Mouse (Mus musculus) gastrocnemius, postnatal 36 days (tissue): ENCODE measurements at regions not wholly inside any gene's neighbourhood (a gene's known extent, or its start where the extent isn't known, plus 50 kb on each side); places are given as distances from the start of the nearest gene placed in this dataset.
"Not testable (repeated sequence)": the region's sequence is repeated elsewhere in the genome, so short reads cannot be mapped to it uniquely, and the experiment has no call there.

Experiments
- DNase-seq, 2 experiments: peaks; one replicate each; pipeline ENCODE4 v3.0.0; 2022
- intact Hi-C: fragments of 180-260 bp; cut with DNase I; formaldehyde crosslinking; loops from one replicate; pipeline ENCODE4 v1.15.1; 2025

GRCm38 (mm10) chr13:69129056-69129620 is 129.8 kb upstream of the Adcy2 start:
- no peak for DNase-seq
- intact Hi-C loops = no loop called here

- intact Hi-C loops = no loop called here
- DNase-seq = no peak
These were observed 128.2 kb upstream of the Adcy2 start for GRCm38 (mm10) chr13:69127522-69127921.

- intact Hi-C loops = not testable (repeated sequence)
These were observed 119.4 kb upstream of the Adcy2 start for GRCm38 (mm10) chr13:69118743-69119142.

DNA sequence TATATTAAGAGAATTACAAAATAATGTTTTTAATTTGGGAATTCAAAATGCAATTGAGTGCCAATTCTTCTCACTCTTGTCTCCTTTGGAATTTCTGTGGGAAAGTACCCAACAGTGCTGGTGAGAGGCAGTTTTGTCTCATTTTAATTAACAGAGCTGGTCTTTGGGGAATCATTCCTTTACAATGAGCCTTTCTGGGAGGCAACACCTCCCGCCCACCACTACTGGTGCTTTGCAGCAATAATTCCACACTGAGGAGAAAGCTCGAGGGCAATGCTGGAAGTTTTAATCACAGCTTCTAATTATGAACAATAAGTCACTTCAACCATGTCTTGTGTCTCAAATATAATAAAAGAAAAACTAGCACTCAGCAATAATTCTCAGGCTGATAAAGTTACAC is 109.8 kb upstream of the Adcy2 start:
- no peak for DNase-seq
- intact Hi-C loops = no loop called here

More at GRCm38 (mm10) chr13:69118743-69119142, 119.4 kb upstream of the Adcy2 start:
- not testable (repeated sequence) for DNase-seq

DNA sequence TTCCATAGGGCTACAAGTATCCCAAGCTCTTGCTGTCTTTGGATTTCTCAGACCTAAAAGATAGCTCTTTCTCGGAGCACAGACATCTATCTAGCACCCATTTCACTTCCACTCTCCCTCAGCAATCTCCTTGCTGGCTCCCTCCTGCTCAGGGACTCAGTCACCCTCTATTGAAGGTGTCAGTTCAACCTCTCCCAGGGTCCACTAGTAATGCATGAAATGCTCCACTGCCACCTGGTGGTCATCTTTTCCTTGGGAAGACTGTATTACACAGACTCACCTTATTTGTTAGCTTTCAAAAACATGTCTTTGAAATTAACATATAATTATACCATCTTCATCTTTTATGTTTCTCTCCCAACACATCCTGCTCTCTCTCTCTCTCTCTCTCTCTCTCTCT is 87.3 kb upstream of the Adcy2 start:
- DNase-seq = peak in 1 of 2 experiments; percentile 30
- intact Hi-C loops = no loop called here

- no peak for DNase-seq
- intact Hi-C loops = loop anchor here (10.0 kb wide), 2 partner anchors 66 to 446 kb away; no protein-coding TSS in a partner anchor
These were observed 71.0 kb upstream of the Adcy2 start for GRCm38 (mm10) chr13:69070336-69070735.

DNA sequence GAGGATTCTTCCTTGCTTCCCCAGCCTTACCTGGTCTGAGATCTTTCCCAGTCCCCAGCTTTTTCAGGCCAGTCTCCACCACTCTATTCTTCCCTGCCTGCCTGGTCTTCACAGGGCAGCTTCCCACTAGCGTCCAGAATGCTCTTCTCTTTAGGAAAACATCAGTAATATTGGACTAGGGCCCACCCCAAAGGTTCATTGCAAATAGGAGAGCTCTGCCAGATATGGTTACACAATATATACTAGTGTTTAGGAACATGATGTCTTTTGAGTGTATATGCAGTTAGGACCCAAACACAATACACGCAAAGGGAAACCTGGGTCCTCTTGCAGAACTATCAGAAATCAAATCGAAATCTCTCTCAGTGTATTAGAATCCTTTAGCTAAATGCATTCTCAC is 70.5 kb upstream of the Adcy2 start:
- DNase-seq = no peak
- intact Hi-C loops = loop anchor here (10.0 kb wide), 2 partner anchors 65 to 445 kb away; no protein-coding TSS in a partner anchor

DNA sequence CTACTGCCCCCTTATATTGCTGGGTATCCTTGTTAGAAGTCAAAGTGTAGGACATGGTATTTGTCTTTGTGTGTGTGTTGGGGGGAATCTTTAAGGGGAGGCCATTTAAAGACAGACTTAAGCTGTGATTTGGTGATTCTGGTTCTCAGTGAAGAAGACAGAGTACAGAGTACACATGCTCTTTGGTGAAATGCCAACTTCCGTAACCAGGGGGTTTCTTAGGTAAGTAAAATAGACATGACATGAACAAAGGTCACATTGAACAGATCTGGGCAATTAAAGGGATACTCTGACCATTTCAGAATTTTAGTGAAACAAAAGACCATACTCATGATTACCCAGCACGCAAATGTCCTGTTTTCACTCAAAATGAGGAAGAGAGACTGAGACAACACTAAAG is 67.3 kb upstream of the Adcy2 start:
- no peak for DNase-seq
- intact Hi-C loops = no loop called here

- DNase-seq = no peak
- intact Hi-C loops = no loop called here
These were observed 65.9 kb upstream of the Adcy2 start for GRCm38 (mm10) chr13:69065285-69065684.

DNA sequence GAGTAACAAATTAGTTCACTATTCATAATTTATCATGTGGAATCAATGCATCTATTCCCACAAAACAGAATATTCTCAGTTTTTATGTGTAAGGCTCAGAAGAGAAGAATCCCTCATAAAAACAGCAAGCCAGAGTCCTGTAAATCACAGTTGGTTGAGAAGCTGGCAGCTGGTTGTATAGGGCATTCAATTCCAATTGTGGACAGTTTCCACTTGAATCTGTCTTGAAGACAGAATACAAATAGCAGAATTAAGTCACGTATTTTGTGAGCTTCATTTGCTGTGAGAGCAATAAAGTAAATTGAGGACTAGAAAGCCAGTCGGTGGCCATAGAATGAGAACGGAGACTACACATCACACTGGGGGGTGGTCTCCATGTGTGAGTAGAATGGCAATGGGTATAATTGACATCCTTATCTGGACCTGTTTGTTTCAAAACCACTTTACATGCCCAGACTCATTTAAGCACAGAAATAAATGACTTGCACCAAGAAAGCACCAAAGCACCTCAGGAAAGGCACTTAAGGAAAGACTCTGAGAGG is 63.4 kb upstream of the Adcy2 start:
- DNase-seq = no peak
- intact Hi-C loops = no loop called here

GRCm38 (mm10) chr13:69061436-69061835 is 62.1 kb upstream of the Adcy2 start:
- no peak for DNase-seq
- intact Hi-C loops = no loop called here
